ENCODE assay signal across 21 mouse cellular contexts in genomic region chr2:51047520-51047919, GRCm38 (mm10).
DNase-seq lines count a peak whose midpoint lies in the region; ATAC-seq and TF ChIP-seq lines count a peak whose summit lies in the region.
"Had no signal": no experiment of that assay in that cellular context is flagged by ENCODE, and none has a peak within 500 bp of the region (broad histone marks: within the 10 kb centered on the region; RNA-seq: fewer than 3 reads in every experiment).

No protein-coding gene starts in this region.

- no peaks in the 10 kb centered on the region for H3K27me3 ChIP-seq in forebrain, embryonic 13.5 days
- no peaks in the 10 kb centered on the region for H3K27me3 ChIP-seq in forebrain, embryonic 10.5 days (ENCODE audit: poor library complexity, severe bottlenecking)
- H3K27me3 ChIP-seq in forebrain, postnatal 0 days (ENCODE audit: insufficient read depth, low read length) = no peaks in the 10 kb centered on the region
- H3K27me3 ChIP-seq: CH12.LX; hindbrain, embryonic 15.5 days; Patski had no signal

- peaks cover 20% of the 10 kb centered on the region for H3K4me1 ChIP-seq in forebrain, embryonic 13.5 days
- peaks cover 27% of the 10 kb centered on the region for H3K4me1 ChIP-seq in forebrain, embryonic 10.5 days
- no peaks in the 10 kb centered on the region for H3K4me1 ChIP-seq in forebrain, postnatal 0 days (ENCODE audit: insufficient read depth)
- H3K4me1 ChIP-seq: heart, embryonic 10.5 days; hindbrain, embryonic 15.5 days had no signal

- no peak for TF ChIP-seq CTCF in forebrain, postnatal 0 days (IDR thresholded peaks at IDR 0.05; ENCODE audit: low read depth)

- ATAC-seq in forebrain, embryonic 13.5 days = peak; percentile 58; the same call in 1 of the 2 replicates
- ATAC-seq in forebrain, postnatal 0 days = peak; percentile 64; the same call in 1 of the 2 replicates
- ATAC-seq: activated CD4-positive, CD25-positive, alpha-beta regulatory T cell, adult 4 months; intestine, embryonic 16.5 days; Patski had no signal

- no peak overlapping the region for H3K4me3 ChIP-seq in forebrain, embryonic 13.5 days
- no peak overlapping the region for H3K4me3 ChIP-seq in forebrain, embryonic 10.5 days
- no peak overlapping the region for H3K4me3 ChIP-seq in forebrain, postnatal 0 days (ENCODE audit: low read depth, low read length)
- H3K4me3 ChIP-seq: heart, embryonic 10.5 days; hindbrain, embryonic 15.5 days had no signal

- no peaks in the 10 kb centered on the region for H3K9me3 ChIP-seq in forebrain, embryonic 13.5 days (replicated peaks)
- no peaks in the 10 kb centered on the region for H3K9me3 ChIP-seq in forebrain, embryonic 10.5 days
- no peaks in the 10 kb centered on the region for H3K9me3 ChIP-seq in forebrain, postnatal 0 days (ENCODE audit: low read length)
- H3K9me3 ChIP-seq: heart, embryonic 10.5 days; hindbrain, embryonic 15.5 days had no signal

- H3K36me3 ChIP-seq in forebrain, embryonic 13.5 days (ENCODE audit: poor library complexity, severe bottlenecking) = no peaks in the 10 kb centered on the region
- no peaks in the 10 kb centered on the region for H3K36me3 ChIP-seq in forebrain, embryonic 10.5 days (replicated peaks)
- no peaks in the 10 kb centered on the region for H3K36me3 ChIP-seq in forebrain, postnatal 0 days (ENCODE audit: insufficient read depth)
- H3K36me3 ChIP-seq: heart, embryonic 10.5 days; hindbrain, embryonic 15.5 days had no signal

- H3K9ac ChIP-seq in forebrain, embryonic 13.5 days = no peak overlapping the region
- H3K9ac ChIP-seq in forebrain, postnatal 0 days = no peak overlapping the region
- H3K9ac ChIP-seq: hindbrain, embryonic 15.5 days had no signal

- WGBS in forebrain, embryonic 13.5 days = 65% methylated on average over 5 of the region's 5 CpGs
- WGBS in forebrain, embryonic 10.5 days = 86% methylated on average over 5 of the region's 5 CpGs
- WGBS in forebrain, postnatal 0 days = 59% methylated on average over 5 of the region's 5 CpGs

- H3K27ac ChIP-seq in forebrain, embryonic 13.5 days = no peak overlapping the region
- H3K27ac ChIP-seq in forebrain, embryonic 10.5 days = no peak overlapping the region
- H3K27ac ChIP-seq in forebrain, postnatal 0 days (ENCODE audit: low read depth, low read length) = no peak overlapping the region
- H3K27ac ChIP-seq: heart, embryonic 10.5 days; hindbrain, embryonic 15.5 days had no signal

- no peak overlapping the region for H3K4me2 ChIP-seq in forebrain, embryonic 13.5 days
- H3K4me2 ChIP-seq in forebrain, postnatal 0 days (ENCODE audit: low read depth) = no peak overlapping the region
- H3K4me2 ChIP-seq: hindbrain, embryonic 15.5 days had no signal

- no peak for DNase-seq in forebrain, embryonic 10.5 days (ENCODE audit: extremely low spot score, low spot score)
- DNase-seq in brain, adult 2 months (ENCODE audit: low read depth, low spot score) = peak; percentile 6
- DNase-seq in brain, embryonic 18.5 days (ENCODE audit: low read depth, low spot score) = peak; percentile 10
- DNase-seq in forebrain, postnatal 0 days = peak; percentile 22
- no peak for DNase-seq in retina, embryonic 14.5 days (ENCODE audit: low spot score)
- DNase-seq: adrenal gland, adult 2 months; adrenal gland, postnatal 25 days; cerebellum, adult 11-12 months; cerebellum, adult 9-11 months; cerebellum, postnatal 36 days; gastrocnemius, postnatal 36 days; heart, adult 18-20 months; heart, postnatal 10 days; kidney, adult 2 months had no signal

Comparison
In these comparisons a context has a peak if more than half of its experiments do, and no peak if none do; other contexts are left out.
1. DNase-seq: peak in brain, adult 2 months (single experiment), brain, embryonic 18.5 days (single experiment) and forebrain, postnatal 0 days (single experiment); none in forebrain, embryonic 10.5 days (single experiment) and retina, embryonic 14.5 days (single experiment).